Mouse (Mus musculus): Measurements from ENCODE around the gene Azin2.

DNA sequence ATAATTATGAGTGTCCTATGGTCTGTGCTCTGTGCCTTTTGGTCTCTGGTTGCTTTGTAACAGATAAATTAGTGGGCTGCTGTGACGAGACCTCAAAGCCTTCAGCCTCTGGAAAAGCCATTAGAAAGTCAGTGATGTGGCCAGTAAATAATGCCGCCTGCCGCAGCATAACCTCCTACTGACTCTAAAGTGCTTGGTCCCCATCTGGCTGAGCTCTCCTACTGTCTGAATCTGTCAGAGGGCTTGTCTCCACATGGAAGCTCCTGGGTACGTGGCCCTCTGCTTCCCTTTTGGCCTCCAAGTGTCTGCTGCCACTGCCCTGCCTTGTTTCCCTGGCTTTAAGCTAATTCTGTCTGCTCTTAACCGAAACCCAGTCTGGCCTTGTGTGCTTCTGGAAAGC is 47.3 kb upstream of the Azin2 start:
- TF ChIP-seq CEBPB (IDR thresholded peaks at IDR 0.05; ENCODE audit: insufficient read depth, poor library complexity, severe bottlenecking) (no peak), POLR2A (IDR thresholded peaks at IDR 0.05; ENCODE audit: insufficient read length, low read depth) (no peak), E2F4 (IDR thresholded peaks at IDR 0.05; ENCODE audit: insufficient read depth) (no peak), TCF12 (IDR thresholded peaks at IDR 0.05; ENCODE audit: insufficient read depth, poor library complexity, severe bottlenecking) (no peak), MAX (IDR thresholded peaks at IDR 0.05; ENCODE audit: low read depth) (no peak), MYOD1 (IDR thresholded peaks at IDR 0.05; ENCODE audit: control insufficient read depth in 1 of 3, insufficient read length in 2 of 3, low read depth in 2 of 3) (no peak), POLR2AphosphoS2 (IDR thresholded peaks at IDR 0.05; ENCODE audit: insufficient read length, low read depth) (no peak), TCF3 (IDR thresholded peaks at IDR 0.05; ENCODE audit: insufficient read length, low read depth) (no peak), USF1 (IDR thresholded peaks at IDR 0.05; ENCODE audit: low read depth) (no peak), REST (IDR thresholded peaks at IDR 0.05; ENCODE audit: insufficient read depth, insufficient read length) (no peak), MYOG (IDR thresholded peaks at IDR 0.05; ENCODE audit: control insufficient read depth in 1 of 3, insufficient read depth in 1 of 3, insufficient read length in 2 of 3, low read depth in 2 of 3) (no peak)
